Mouse (Mus musculus) spleen, adult 18-20 months (tissue): ENCODE data around the gene Acot2.
"Not testable (repeated sequence)": the region's sequence is repeated elsewhere in the genome, so short reads cannot be mapped to it uniquely, and the experiment has no call there.

Source experiments
- DNase-seq, 2 experiments: peaks; one replicate each; pipeline ENCODE4 v3.0.0; 2022; ENCODE audit warnings: mixed read lengths in 2 of 2

Gene Acot2

GRCm38 (mm10) chr12:84038691-84039111 is 51.0 kb downstream of the Acot2 start, which contains the start of gene Gm49366:
Gene Gm49366, plus strand, starts transcription at chr12:84038935.
- DNase-seq: not testable (repeated sequence)

GRCm38 (mm10) chr12:84042248-84042647 is 54.6 kb downstream of the Acot2 start:
- DNase-seq: no peak
